Mouse (Mus musculus) midbrain, embryonic 15.5 days (tissue): Measurements from ENCODE around the gene Pcyt1a. TPM values are rescaled to one million over a fixed set of nuclear protein-coding genes. Genes with fewer than 3 reads are reported as not detected.

ENCODE experiments used
- ATAC-seq: fragments of 200-750 bp; cut with Nextera tagmentation; replicated peaks from 2 replicates; pipeline ENCODE4 v1.8.0; 2017; ENCODE audit warnings: moderate TSS enrichment
- H3K27ac ChIP-seq: fragments of 300-500 bp; sonication (generic); 2 replicates; pipeline ENCODE4 v1.5.1; 2015; ENCODE audit warnings: mild to moderate bottlenecking, inconsistent platforms
- H3K27me3 ChIP-seq: fragments of 300-500 bp; sonication (generic); replicated peaks from 2 replicates; pipeline ENCODE4 v1.6.1; 2015; ENCODE audit warnings: inconsistent platforms
- H3K36me3 ChIP-seq: fragments of 300-500 bp; sonication (generic); replicated peaks from 2 replicates; pipeline ENCODE4 v1.6.1; 2015; ENCODE audit warnings: inconsistent platforms
- H3K4me1 ChIP-seq: fragments of 300-500 bp; sonication (generic); 2 replicates; pipeline ENCODE4 v1.6.1; 2015; ENCODE audit warnings: inconsistent platforms
- H3K4me2 ChIP-seq: fragments of 300-500 bp; sonication (generic); 2 replicates; pipeline ENCODE4 v1.6.1; 2015; ENCODE audit warnings: inconsistent platforms, mild to moderate bottlenecking, moderate library complexity
- H3K4me3 ChIP-seq: fragments of 300-500 bp; sonication (generic); 2 replicates; pipeline ENCODE4 v1.5.1; 2015; ENCODE audit warnings: mild to moderate bottlenecking, inconsistent platforms
- H3K9ac ChIP-seq: fragments of 300-500 bp; sonication (generic); 2 replicates; pipeline ENCODE4 v1.6.1; 2015; ENCODE audit warnings: mild to moderate bottlenecking, inconsistent platforms
- H3K9me3 ChIP-seq: fragments of 300-500 bp; sonication (generic); 2 replicates; pipeline ENCODE4 v1.6.1; 2016; ENCODE audit warnings: inconsistent platforms
- WGBS: fragments of 180-500 bp; shearing (Covaris S2); methylation state at CpG from one replicate; pipeline ENCODE4 v1.1.7; 2015; ENCODE audit warnings: mixed read lengths; 5-methylcytosine and 5-hydroxymethylcytosine counted together
- polyA plus RNA-seq: library from polyadenylated mRNA; unstranded; fragments of >200 nt; fragmentation: Nextera tagmentation; extraction: Ambion mirVana; gene quantifications from 2 replicates; pipeline ENCODE4 v1.2.1, GENCODE M21; 2015

The Pcyt1a gene
- polyA plus RNA-seq, 1 experiment from 2014 or later: 55.1 TPM

DNA sequence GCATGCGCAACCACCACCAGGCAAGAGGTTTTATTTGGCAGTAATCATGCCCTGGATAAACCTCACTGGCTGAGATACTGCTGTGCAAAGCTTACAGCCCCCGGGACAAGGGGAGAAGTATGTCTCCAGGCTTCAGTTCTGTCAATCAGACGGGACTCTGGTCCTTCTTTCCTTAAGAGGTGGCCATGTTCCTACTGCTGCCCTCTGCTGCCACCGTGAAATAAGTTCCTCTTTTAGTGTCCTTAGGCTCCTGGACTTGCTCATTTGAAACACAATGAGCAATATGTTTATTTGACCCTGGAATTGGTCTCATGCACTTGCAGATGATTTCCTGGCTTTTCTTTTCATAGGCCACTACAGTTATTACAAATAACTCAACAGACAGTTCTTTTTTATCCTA lies 29.8 kb downstream of the Pcyt1a start:
- no peak for ATAC-seq
- no peaks in the 10 kb centered on the region for H3K4me1 ChIP-seq
- WGBS: 57% methylated on average over 4 of the region's 4 CpGs
- no peak overlapping the region for H3K27ac ChIP-seq
- peaks cover 22% of the 10 kb centered on the region for H3K36me3 ChIP-seq
- H3K27me3 ChIP-seq: no peaks in the 10 kb centered on the region
- no peaks in the 10 kb centered on the region for H3K9me3 ChIP-seq
- no peak overlapping the region for H3K4me2 ChIP-seq
- no peak overlapping the region for H3K4me3 ChIP-seq
- H3K9ac ChIP-seq: no peak overlapping the region

DNA sequence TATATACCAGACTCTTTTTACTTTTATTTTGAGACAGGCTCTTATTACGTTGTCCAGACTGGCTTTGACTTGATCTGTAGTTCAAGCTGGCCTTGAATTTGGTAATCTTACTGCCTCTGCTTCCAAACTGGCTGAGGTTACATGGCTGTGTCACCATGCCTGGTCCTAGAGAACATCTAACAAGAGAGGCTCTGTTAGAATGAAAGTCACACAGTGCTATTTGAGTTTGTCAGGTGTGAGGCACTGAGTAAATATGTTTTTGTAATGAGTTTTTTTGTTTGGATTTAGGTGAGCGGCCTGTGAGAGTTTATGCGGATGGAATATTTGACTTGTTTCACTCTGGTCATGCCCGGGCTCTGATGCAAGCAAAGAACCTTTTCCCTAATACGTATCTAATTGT lies 31.0 kb downstream of the Pcyt1a start:
- Histone ChIP-seq H3K27me3 (no peaks in the 10 kb centered on the region), H3K36me3 (peaks cover 15% of the 10 kb centered on the region), H3K4me1 (no peaks in the 10 kb centered on the region), H3K27ac (no peak overlapping the region), H3K9ac (no peak overlapping the region), H3K9me3 (no peaks in the 10 kb centered on the region), H3K4me2 (no peak overlapping the region), H3K4me3 (no peak overlapping the region)
- no peak for ATAC-seq
- 94% methylated on average over 5 of the region's 5 CpGs for WGBS

DNA sequence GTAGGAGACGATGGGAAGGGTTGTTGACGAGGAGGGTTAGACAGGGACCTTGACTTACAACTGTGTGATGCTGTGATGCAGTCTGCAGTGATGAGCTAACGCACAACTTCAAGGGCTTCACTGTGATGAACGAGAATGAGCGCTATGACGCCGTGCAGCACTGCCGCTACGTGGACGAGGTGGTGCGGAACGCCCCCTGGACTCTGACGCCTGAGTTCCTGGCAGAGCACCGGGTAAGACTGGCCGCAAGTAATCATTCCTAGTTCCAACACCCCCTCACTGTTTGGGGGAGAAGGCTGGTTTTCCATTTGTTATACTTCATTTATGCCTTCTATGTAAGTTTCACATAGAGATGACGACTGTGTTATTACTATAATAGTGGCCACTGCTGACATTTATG lies 32.2 kb downstream of the Pcyt1a start:
- no peak overlapping the region for H3K4me3 ChIP-seq
- no peak for ATAC-seq
- no peak overlapping the region for H3K9ac ChIP-seq
- no peaks in the 10 kb centered on the region for H3K4me1 ChIP-seq
- H3K27me3 ChIP-seq: no peaks in the 10 kb centered on the region
- 96% methylated on average over 16 of the region's 16 CpGs for WGBS
- H3K36me3 ChIP-seq: peaks cover 21% of the 10 kb centered on the region
- no peak overlapping the region for H3K4me2 ChIP-seq
- H3K9me3 ChIP-seq: no peaks in the 10 kb centered on the region
- H3K27ac ChIP-seq: no peak overlapping the region

DNA sequence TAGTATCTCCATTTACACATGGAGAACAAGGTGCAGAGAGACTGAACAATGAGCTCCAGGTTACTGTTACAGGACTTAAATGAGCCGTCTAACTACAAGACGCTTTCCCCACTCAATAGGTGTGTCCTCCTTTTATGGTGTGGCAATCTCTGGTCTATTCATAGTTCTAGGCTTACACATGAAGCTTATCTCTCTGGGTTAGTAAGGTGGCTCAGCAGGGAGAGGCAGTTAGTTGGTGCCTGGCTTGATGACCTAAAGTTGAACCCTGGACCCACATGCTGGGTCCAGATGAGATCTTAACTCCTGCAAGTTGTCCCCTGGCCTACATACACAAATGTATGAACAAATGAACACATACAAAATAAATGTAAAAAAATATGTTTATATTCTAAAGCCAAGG lies 32.7 kb downstream of the Pcyt1a start:
- H3K4me1 ChIP-seq: no peaks in the 10 kb centered on the region

DNA sequence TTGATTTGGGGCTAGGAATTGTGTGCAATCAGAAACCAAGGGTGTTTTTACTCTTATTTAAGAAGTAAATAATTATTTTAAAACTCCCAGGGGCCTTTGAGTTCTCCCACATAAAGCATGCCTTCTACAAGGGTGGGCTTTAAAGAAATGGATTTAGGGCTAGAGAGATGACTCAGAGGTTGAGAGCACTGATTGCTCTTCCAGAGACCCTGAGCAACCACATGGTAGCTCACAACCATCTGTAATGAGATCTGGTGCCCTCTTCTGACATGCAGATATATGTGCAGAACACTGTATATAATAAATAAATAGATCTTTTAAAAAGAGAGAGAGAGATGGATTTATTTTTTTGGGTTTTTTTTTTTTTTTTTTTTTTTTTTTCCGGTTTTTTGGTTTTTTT lies 34.2 kb downstream of the Pcyt1a start:
- Histone ChIP-seq H3K27me3 (no peaks in the 10 kb centered on the region), H3K9me3 (no peaks in the 10 kb centered on the region), H3K36me3 (peaks cover 27% of the 10 kb centered on the region), H3K27ac (no peak overlapping the region), H3K9ac (no peak overlapping the region), H3K4me2 (no peak overlapping the region), H3K4me1 (no peaks in the 10 kb centered on the region), H3K4me3 (no peak overlapping the region)
- ATAC-seq: no peak
- 0% methylated on average over 1 of the region's 1 CpGs for WGBS

More for the DNA sequence above, 32.7 kb downstream of the Pcyt1a start:
- no peak overlapping the region for H3K9ac ChIP-seq
- no peaks in the 10 kb centered on the region for H3K9me3 ChIP-seq
- H3K4me2 ChIP-seq: no peak overlapping the region
- 95% methylated on average over 2 of the region's 2 CpGs for WGBS
- no peak overlapping the region for H3K4me3 ChIP-seq
- peaks cover 21% of the 10 kb centered on the region for H3K36me3 ChIP-seq
- H3K27me3 ChIP-seq: no peaks in the 10 kb centered on the region
- ATAC-seq: no peak
- no peak overlapping the region for H3K27ac ChIP-seq

DNA sequence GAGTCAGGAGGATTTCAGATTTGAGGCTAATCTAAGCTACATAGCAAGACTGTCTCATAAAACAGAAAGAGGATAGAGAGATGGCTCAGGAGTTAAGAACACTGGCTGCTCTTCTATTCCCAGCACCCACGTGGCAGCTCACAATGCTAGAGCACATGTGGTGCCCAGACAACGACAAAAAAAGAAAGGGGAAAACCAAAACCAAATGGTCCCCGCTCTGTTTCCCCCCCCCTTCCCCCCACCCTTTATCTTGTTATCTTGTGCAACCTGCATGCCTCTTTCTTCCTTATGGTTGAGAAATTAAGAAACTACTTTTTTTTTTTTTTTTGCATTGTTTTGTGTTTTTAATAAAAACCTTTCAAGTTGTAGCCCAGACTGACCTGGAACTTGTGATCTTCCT lies 37.8 kb downstream of the Pcyt1a start:
- Histone ChIP-seq H3K9ac (no peak overlapping the region), H3K27me3 (no peaks in the 10 kb centered on the region), H3K36me3 (peaks cover 35% of the 10 kb centered on the region), H3K4me2 (no peak overlapping the region), H3K9me3 (no peaks in the 10 kb centered on the region), H3K4me1 (no peaks in the 10 kb centered on the region), H3K4me3 (no peak overlapping the region), H3K27ac (no peak overlapping the region)
- 87% methylated on average over 3 of the region's 3 CpGs for WGBS
- no peak for ATAC-seq

DNA sequence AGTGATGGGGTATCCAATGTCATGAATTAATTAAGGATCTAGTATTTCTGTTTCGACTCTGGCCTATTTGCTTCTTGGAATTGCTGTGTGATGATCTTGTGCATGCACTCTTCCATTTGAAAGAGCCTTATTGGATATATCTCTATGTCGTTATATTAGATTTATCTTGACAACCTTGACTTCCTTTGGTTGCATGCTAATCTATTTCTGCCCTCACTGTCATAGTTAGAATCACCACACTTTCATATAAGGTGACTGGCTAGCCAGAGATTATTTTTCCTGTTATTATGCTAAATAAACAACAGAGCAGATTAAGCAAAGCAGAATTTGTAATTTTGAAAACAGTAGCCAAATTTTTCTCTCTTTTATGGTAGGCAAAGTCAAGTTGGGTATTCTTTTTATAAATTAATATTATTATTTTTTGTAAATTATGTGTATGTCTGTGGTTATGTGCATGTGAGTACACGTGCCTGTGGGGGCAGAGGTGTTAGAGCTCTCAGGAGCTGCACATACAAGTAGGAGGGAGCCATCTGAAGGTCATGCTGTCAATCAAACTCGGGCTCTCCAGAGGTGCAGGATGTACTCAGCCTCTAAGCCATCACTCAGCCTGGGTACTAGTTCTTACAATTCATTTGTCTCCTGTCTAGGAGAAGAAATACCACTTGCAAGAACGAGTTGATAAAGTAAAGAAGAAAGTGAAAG lies 38.8 kb downstream of the Pcyt1a start:
- Histone ChIP-seq H3K27me3 (no peaks in the 10 kb centered on the region), H3K4me2 (no peak overlapping the region), H3K9me3 (no peaks in the 10 kb centered on the region), H3K9ac (no peak overlapping the region), H3K4me1 (no peaks in the 10 kb centered on the region), H3K36me3 (peaks cover 28% of the 10 kb centered on the region), H3K27ac (no peak overlapping the region), H3K4me3 (no peak overlapping the region)
- WGBS: 82% methylated on average over 5 of the region's 5 CpGs
- ATAC-seq: no peak

DNA sequence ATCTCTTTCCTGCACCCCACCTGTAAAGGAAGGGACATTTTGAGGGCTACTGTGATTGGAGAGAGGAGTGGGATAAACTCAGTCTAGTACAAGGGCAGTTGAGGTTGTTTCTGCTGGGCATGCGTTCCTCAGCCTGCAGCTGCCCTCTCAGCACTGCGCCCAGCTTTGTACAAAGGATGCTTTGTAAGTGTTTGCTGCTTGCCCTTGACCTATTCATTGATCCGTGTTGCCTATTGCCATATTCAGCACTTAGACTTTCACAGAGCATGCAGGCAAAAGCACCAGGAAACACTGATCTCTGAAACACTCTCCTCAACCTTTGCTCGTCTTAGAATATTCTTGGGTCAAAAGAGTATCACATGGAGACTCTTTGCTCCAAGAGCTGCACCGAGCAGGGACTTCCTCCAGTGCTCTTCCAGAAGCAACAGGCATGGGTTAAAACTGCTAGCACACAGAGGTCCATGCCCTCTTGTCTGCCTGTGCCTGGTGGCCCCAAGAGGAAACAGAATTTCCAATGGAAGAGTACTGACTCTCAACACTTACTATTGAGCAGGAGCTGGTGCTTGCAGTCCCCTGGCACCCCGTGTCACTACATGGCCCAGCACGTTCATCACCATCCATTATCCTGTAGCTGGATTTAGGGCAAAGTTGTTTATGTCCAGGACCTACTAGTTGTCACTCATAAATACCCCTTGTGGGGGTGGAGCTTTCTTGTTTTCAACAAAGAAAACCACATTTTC lies 41.7 kb downstream of the Pcyt1a start:
- Histone ChIP-seq H3K36me3 (peaks cover 22% of the 10 kb centered on the region), H3K4me2 (no peak overlapping the region), H3K9me3 (no peaks in the 10 kb centered on the region), H3K9ac (no peak overlapping the region), H3K4me1 (no peaks in the 10 kb centered on the region), H3K27ac (no peak overlapping the region), H3K27me3 (no peaks in the 10 kb centered on the region), H3K4me3 (no peak overlapping the region)
- no peak for ATAC-seq
- 82% methylated on average over 7 of the region's 7 CpGs for WGBS

DNA sequence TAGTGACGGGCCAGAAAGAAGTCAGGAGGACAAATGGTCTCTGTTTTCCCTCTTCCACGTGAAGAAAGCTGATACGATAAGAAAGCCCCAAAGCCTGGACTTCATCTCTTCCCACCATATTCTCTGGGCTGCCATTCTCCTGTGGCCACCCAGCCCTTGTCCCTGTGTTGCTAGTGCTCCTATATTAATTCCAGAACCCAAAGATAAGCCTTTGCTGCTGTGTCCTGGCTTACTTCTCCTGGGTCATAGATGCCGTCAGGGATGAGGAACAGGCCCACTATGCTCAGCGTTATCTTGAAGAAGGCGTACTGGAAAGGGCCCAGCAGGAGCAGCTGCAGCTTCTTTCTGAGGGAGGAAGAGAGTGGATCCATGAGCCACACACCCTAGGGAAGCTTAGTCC lies 46.6 kb downstream of the Pcyt1a start:
- 90% methylated on average over 6 of the region's 6 CpGs for WGBS
- ATAC-seq: no peak
- H3K36me3 ChIP-seq: 0 out of 2 replicates have a peak, but pooled peaks cover 4% of the 10 kb centered on the region
- H3K4me3 ChIP-seq: no peak overlapping the region
- H3K9me3 ChIP-seq: no peaks in the 10 kb centered on the region
- H3K27ac ChIP-seq: no peak overlapping the region
- no peaks in the 10 kb centered on the region for H3K27me3 ChIP-seq
- no peak overlapping the region for H3K4me2 ChIP-seq
- H3K4me1 ChIP-seq: no peaks in the 10 kb centered on the region
- H3K9ac ChIP-seq: no peak overlapping the region

DNA sequence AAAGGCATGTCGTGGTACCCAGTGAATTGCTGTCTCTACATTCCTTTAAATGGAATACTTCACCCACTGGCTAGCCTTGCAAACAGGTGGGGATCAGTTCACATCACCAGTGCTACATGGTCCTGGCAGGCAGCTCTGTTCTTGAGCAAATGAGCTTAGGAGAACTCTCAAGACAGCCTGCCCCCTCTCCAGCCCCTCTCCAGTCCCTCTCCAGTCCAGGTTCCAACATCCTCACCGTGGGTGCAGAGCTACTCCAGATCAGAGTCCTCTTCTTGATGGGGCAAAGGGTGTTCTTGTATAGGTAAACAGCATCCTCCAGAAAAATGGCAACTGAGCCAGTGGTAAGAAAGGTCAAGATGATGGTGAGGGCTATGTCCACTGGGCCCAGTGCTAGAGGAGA lies 48.7 kb downstream of the Pcyt1a start:
- Histone ChIP-seq H3K4me2 (no peak overlapping the region), H3K27ac (no peak overlapping the region), H3K27me3 (no peaks in the 10 kb centered on the region), H3K4me3 (no peak overlapping the region), H3K9ac (no peak overlapping the region), H3K9me3 (no peaks in the 10 kb centered on the region), H3K4me1 (no peaks in the 10 kb centered on the region), H3K36me3 (no peaks in the 10 kb centered on the region)
- no peak for ATAC-seq
- 74% methylated on average over 2 of the region's 2 CpGs for WGBS

DNA sequence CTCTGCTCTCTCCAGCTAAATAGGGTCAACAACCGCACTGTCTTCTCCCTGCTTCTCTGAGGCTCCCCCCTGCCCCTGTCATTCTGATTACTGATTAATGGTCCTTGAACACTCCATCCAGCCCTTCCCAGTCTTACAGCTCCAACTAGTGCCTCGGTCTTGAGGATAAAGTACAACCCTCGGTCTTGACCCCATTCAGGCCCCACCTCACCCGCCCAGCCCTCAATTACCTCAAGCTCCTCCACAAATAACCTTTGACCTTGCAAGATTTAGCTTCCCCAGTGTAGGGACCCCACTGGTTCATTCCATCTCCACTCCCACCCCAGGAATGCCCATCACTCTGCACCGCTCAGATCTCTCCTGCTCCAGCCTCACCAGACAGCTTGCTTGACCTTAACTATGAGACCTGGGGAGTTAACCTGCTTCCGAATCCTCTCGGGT lies 53.7 kb downstream of the Pcyt1a start:
- Histone ChIP-seq H3K27me3 (no peaks in the 10 kb centered on the region), H3K9me3 (no peaks in the 10 kb centered on the region), H3K4me2 (no peak overlapping the region), H3K36me3 (no peaks in the 10 kb centered on the region), H3K27ac (no peak overlapping the region), H3K4me1 (no peaks in the 10 kb centered on the region), H3K9ac (no peak overlapping the region), H3K4me3 (no peak overlapping the region)
- WGBS: 45% methylated on average over 7 of the region's 7 CpGs
- ATAC-seq: no peak

DNA sequence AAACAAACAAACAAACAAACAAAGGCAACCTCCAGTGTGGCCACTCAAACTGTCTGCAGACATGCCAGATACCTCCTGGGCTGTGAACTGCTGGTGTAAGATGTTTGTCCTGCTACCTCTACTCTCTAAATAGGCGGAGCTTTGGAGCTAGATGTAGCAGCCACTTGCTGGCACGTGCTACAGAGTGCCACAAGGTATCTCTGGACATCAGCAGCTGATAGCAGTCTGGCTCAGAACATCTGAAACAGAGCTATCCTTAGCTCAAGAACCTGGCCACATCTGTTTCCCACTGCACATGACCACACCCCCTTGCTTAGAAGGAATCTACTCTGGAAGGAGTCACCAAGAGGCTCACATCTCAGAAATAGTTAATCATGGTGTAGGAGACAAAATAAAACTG lies 54.5 kb downstream of the Pcyt1a start:
- Histone ChIP-seq H3K9me3 (no peaks in the 10 kb centered on the region), H3K36me3 (no peaks in the 10 kb centered on the region), H3K4me2 (no peak overlapping the region), H3K27ac (no peak overlapping the region), H3K4me3 (no peak overlapping the region), H3K4me1 (no peaks in the 10 kb centered on the region), H3K27me3 (no peaks in the 10 kb centered on the region), H3K9ac (no peak overlapping the region)
- no peak for ATAC-seq
- 76% methylated on average over 2 of the region's 2 CpGs for WGBS

DNA sequence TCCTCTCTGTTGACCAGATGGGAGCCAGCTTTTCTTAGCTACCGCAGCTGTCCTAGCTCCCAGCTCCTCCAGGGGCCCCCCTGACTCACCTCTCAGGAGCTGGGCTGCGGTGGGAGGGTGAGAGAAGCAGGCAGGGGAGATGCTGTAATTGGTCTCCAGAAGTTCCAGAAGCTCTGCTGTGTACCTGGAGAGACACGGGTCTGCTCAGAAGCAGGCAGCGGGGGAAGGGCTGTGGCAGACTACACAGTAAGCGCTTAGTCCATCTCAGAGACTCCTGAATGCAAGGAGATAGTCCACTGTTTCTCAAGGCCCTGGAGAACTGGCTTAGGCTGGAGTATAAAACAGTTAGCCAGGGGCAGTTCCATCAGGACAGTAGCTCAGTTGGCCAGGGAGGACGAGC lies 55.3 kb downstream of the Pcyt1a start:
- H3K4me1 ChIP-seq: no peaks in the 10 kb centered on the region
- no peaks in the 10 kb centered on the region for H3K36me3 ChIP-seq
- no peaks in the 10 kb centered on the region for H3K27me3 ChIP-seq
- no peak overlapping the region for H3K9ac ChIP-seq
- no peak overlapping the region for H3K4me3 ChIP-seq
- H3K4me2 ChIP-seq: no peak overlapping the region
- no peak for ATAC-seq
- WGBS: 82% methylated on average over 6 of the region's 6 CpGs
- H3K27ac ChIP-seq: no peak overlapping the region
- H3K9me3 ChIP-seq: no peaks in the 10 kb centered on the region
